Mouse (Mus musculus): ENCODE results near the gene Hecw2. TPM values are rescaled to one million over a fixed set of nuclear protein-coding genes. Genes with fewer than 3 reads are reported as not detected.

The Hecw2 gene
- polyA plus RNA-seq, 2 experiments: 0.17 to 0.26 TPM

GRCm38 (mm10) chr1:53757316-53757715 lies 437.7 kb downstream of the Hecw2 start:
- H3K36me3 ChIP-seq (replicated peaks; ENCODE audit: control insufficient read depth, insufficient read depth, low read depth): peaks cover 3% of the 10 kb centered on the region
- no peaks in the 10 kb centered on the region for H3K4me1 ChIP-seq (replicated peaks; ENCODE audit: control insufficient read depth in 2 of 2, insufficient read depth in 2 of 2, low read length in 1 of 2)
- no peak overlapping the region for H3K9ac ChIP-seq (replicated peaks)
- 74% methylated on average over 4 of the region's 4 CpGs for WGBS (ENCODE audit: insufficient replicate concordance)
- no peaks in the 10 kb centered on the region for H3K9me3 ChIP-seq (ENCODE audit: control insufficient read depth, low read length)
- H3K27ac ChIP-seq: no peak overlapping the region
- H3K4me3 ChIP-seq (ENCODE audit: insufficient read depth in 1 of 2, low read depth in 2 of 2, low read length in 2 of 2): no peak overlapping the region
- no peak overlapping the region for H3K4me2 ChIP-seq (ENCODE audit: low read depth)
- ATAC-seq (ENCODE audit: insufficient read depth): no peak
- H3K27me3 ChIP-seq (ENCODE audit: control insufficient read depth, insufficient read depth, low read length): no peaks in the 10 kb centered on the region
- DNase-seq (ENCODE audit: low read depth in 3 of 3, low spot score in 3 of 3): no peak
- TF ChIP-seq EP300 (IDR thresholded peaks at IDR 0.05; ENCODE audit: low read depth): no peak
- no peak for TF ChIP-seq CTCF (IDR thresholded peaks at IDR 0.05; ENCODE audit: low read depth)

Small RNAs within 50 kb of the gene (microRNA-seq; reads per million reads assigned to microRNA genes)
- not detected for gene Mir7681

Other genes with a start within 250 kb of the Hecw2 start
- gene Ccdc150, start 55.5 kb upstream of the Hecw2 start, polyA plus RNA-seq (2012; rRNA removed): 0.15 and 0.23 TPM in 2 replicates
- gene Ccdc150, start 55.5 kb upstream of the Hecw2 start, polyA plus RNA-seq (2014; fragmentation: Nextera tagmentation; extraction: Ambion mirVana): 0.06 and 0.28 TPM in 2 replicates
- 3.1 and 3.9 TPM in 2 replicates for gene Gtf3c3, start 243.8 kb upstream of the Hecw2 start, polyA plus RNA-seq (2012; rRNA removed)
- 5.6 and 7.3 TPM in 2 replicates for gene Gtf3c3, start 243.8 kb upstream of the Hecw2 start, polyA plus RNA-seq (2014; fragmentation: Nextera tagmentation; extraction: Ambion mirVana)

Data from liver, embryonic 14.5 days (tissue).